Mouse (Mus musculus): ENCODE results near the gene Adcy9.
"Not testable (repeated sequence)": the region's sequence is repeated elsewhere in the genome, so short reads cannot be mapped to it uniquely, and the experiment has no call there.

Gene Adcy9

DNA sequence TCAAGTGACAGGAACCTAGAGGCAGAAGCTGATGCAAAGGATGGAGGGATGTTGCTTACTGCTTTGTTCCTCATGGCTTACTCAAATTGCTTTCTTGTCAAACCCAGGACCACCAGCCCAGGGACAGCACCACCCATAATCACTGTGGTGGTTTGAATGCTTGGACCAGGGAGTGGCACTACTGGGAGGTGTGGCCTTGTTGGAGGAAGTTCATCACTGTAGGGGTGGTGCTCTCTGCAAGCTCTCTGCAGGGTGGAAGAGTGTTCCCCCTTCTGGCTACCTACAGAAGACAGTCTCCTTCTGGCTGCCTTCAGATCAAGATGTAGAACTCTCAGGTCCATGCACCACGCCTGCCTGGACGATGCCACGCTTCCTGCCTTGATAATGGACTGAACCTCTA, 148.0 kb downstream of the Adcy9 start:
- no peak for DNase-seq (ENCODE audit: low read depth, low spot score)

DNA sequence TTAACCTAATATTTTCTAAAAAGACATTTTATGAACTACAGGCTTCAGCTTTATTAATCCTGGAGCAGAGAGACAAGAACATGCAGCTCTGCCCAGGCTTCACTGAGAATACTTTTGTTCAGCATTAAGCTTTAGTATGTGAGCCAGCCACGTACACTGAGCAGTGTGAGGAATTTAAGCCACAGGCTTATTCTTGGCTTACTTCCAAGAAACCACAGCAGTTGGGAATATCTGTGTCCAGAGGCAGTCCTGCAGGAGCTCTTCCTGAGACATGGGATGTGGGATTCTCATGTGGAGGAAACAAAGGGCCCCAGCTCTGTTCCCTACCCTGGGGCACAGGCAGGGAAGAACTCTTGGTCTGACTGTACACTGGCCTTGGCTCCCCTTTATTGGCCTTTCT, 149.4 kb downstream of the Adcy9 start:
- no peak for DNase-seq (ENCODE audit: low read depth, low spot score)

- peak; percentile 21 for DNase-seq (ENCODE audit: low read depth, low spot score)
Measured at GRCm38 (mm10) chr16:4267857-4268666, 152.2 kb downstream of the Adcy9 start.

GRCm38 (mm10) chr16:4267453-4267852, 152.8 kb downstream of the Adcy9 start:
- no peak for DNase-seq (ENCODE audit: low read depth, low spot score)

DNA sequence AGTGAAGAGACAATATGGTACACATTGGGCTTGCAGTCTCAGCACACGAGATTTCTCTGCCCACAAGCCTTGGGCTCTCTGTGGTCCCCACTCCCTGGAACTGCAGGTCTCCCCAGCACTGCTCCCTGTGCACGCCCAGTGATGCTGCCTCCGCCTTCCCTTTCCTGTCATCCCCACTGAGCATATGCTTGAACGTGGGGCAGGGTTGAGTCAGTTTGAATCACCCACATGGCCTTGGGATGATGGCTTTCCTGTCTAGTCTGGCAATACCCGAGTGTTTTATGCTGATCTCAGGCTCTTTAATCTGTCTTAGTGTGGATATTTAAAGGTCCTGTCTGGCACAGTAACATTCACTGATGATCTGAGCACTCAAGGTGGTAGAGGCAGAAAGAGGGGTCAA, 154.9 kb downstream of the Adcy9 start:
- DNase-seq (ENCODE audit: low read depth, low spot score): no peak

DNA sequence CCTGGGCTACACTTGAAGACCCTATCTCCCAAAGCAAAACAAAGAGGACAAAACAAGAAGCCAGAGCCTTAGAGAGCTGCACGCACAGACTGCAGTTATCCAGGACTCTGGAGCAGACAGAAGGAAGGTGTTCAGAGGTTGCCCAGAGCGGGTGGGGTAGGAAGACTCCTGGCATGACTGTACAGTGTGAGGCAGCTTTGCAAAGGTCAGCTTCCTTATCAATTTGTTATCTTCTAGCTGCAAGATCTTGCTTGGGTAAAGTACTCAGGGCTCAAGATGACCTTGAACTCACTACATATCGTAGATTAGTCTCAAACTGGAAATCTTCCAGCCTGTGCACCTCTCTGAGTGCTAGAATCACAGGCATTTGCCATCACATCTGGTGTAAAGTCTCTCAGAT, 156.8 kb downstream of the Adcy9 start:
- no peak for DNase-seq (ENCODE audit: low read depth, low spot score)

DNA sequence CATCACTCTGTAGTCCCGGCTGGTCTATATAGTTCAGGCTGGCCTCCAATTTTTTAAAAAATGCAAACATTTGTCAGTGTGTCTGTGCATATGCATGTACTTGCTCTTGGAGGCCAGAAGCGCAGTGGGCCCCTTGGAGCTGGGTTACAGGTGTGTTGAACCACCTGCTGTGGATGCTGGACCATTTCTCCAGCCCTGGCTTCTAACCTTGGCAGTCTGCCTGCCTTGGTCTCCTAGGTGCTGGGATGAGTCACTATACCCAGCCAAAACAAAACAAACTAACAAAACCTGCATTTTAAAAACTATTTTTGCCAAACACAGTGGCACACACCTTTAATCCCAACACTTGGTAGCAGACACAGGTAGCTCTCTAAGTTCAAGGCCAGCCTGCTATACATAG, 162.8 kb downstream of the Adcy9 start:
- no peak for DNase-seq (ENCODE audit: low read depth, low spot score)

- no peak for DNase-seq (ENCODE audit: low read depth, low spot score)
Measured at GRCm38 (mm10) chr16:4248791-4249190, 171.5 kb downstream of the Adcy9 start.

DNA sequence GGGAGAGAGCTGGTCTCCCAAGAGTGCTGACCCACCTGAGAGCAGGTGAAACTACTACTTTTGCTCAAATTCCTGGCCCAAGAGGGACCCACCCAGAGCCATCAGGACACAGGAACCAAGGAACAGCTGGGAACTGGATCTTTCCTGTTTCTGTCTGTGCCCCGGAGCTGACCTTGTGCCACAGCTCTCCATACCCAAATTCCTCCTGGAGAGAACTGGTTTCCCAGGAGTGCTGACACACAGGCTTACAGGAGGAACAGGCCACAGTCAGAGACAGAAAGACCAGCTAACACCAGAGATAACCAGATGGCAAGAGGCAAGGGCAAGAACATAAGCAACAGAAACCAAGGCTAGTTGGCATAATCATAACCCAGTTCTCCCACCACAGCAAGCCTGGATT, 175.1 kb downstream of the Adcy9 start:
- DNase-seq (ENCODE audit: low read depth, low spot score): not testable (repeated sequence)
